Mouse (Mus musculus): ENCODE measurements around the gene Ndufa6. TPM values are rescaled to one million over a fixed set of nuclear protein-coding genes. Genes with fewer than 3 reads are reported as not detected.
A peak's percentile ranks its signal among the peaks of the same experiment; 100 is the strongest.

The Ndufa6 gene
- polyA plus RNA-seq, 1 experiment from 2014 or later, result 358 TPM

GRCm38 (mm10) chr15:82346580-82347302 lies 7.4 kb downstream of the Ndufa6 start:
- ATAC-seq, result no peak
- H3K9ac ChIP-seq, result peak overlapping the region; percentile 78

GRCm38 (mm10) chr15:82345820-82346470 lies 8.2 kb downstream of the Ndufa6 start:
- Histone ChIP-seq H3K9ac (peak overlapping the region; percentile 78), H3K4me3 (peak overlapping the region; percentile 63), H3K36me3 (ENCODE audit: poor library complexity, severe bottlenecking) (peaks cover 38% of the 10 kb centered on the region), H3K27me3 (peaks cover 4% of the 10 kb centered on the region), H3K4me1 (peaks cover 19% of the 10 kb centered on the region), H3K27ac (peak overlapping the region; percentile 81), H3K4me2 (peak overlapping the region; percentile 93), H3K9me3 (replicated peaks) (no peaks in the 10 kb centered on the region)
- peak; percentile 99 for ATAC-seq
- under 1% methylated on average over 51 of the region's 51 CpGs for WGBS

More at GRCm38 (mm10) chr15:82346580-82347302, 7.4 kb downstream of the Ndufa6 start:
- Histone ChIP-seq H3K36me3 (ENCODE audit: poor library complexity, severe bottlenecking) (peaks cover 39% of the 10 kb centered on the region), H3K4me2 (peak overlapping the region; percentile 93), H3K27me3 (no peaks in the 10 kb centered on the region), H3K9me3 (replicated peaks) (no peaks in the 10 kb centered on the region), H3K4me3 (peak overlapping the region; percentile 63), H3K4me1 (peaks cover 15% of the 10 kb centered on the region), H3K27ac (peak overlapping the region; percentile 81; the same call in 1 of the 2 replicates)
- WGBS, result 66% methylated on average over 14 of the region's 14 CpGs

- no peak overlapping the region for H3K4me2 ChIP-seq
- whole genome bisulfite sequencing, result 92% methylated on average over 6 of the region's 6 CpGs
- H3K36me3 ChIP-seq (ENCODE audit: poor library complexity, severe bottlenecking), result peaks cover 28% of the 10 kb centered on the region
- H3K27ac ChIP-seq, result no peak overlapping the region
- no peak for ATAC-seq
- no peaks in the 10 kb centered on the region for H3K9me3 ChIP-seq (replicated peaks)
- H3K4me3 ChIP-seq, result no peak overlapping the region
- peaks cover 21% of the 10 kb centered on the region for H3K4me1 ChIP-seq
- no peak overlapping the region for H3K9ac ChIP-seq
- peaks cover 13% of the 10 kb centered on the region for H3K27me3 ChIP-seq
Observed at GRCm38 (mm10) chr15:82344971-82345370, 9.2 kb downstream of the Ndufa6 start.

- ATAC-seq, result no peak
- Histone ChIP-seq H3K27ac (no peak overlapping the region), H3K9me3 (replicated peaks) (no peaks in the 10 kb centered on the region), H3K4me2 (no peak overlapping the region), H3K27me3 (peaks cover 20% of the 10 kb centered on the region), H3K36me3 (ENCODE audit: poor library complexity, severe bottlenecking) (peaks cover 14% of the 10 kb centered on the region), H3K4me3 (no peak overlapping the region), H3K9ac (no peak overlapping the region), H3K4me1 (peaks cover 24% of the 10 kb centered on the region)
- 90% methylated on average over 27 of the region's 27 CpGs for WGBS
Observed at GRCm38 (mm10) chr15:82343368-82344287, 10.5 kb downstream of the Ndufa6 start.

DNA sequence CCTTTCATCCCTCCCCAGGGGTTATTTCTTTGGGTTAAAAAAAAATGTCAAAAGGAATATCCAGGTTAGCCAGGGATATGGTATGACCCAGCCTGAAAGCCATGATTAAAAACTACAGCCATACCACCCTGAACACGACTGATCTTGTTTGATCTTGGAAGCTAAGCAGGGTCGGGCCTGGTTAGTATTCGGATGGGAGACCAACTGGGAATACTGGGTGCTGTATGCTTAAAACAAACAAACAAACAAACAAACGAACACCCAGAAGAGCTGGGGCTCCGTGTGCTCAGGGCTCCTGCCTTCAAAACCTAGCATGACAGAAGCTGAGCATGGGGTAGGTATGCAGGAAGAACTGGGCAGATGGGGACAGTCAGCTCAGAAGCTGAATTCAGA lies 11.6 kb downstream of the Ndufa6 start:
- no peak overlapping the region for H3K9ac ChIP-seq
- ATAC-seq, result no peak
- no peak overlapping the region for H3K4me3 ChIP-seq
- H3K9me3 ChIP-seq (replicated peaks), result no peaks in the 10 kb centered on the region
- 81% methylated on average over 5 of the region's 5 CpGs for WGBS
- H3K4me1 ChIP-seq, result peaks cover 29% of the 10 kb centered on the region
- no peak overlapping the region for H3K27ac ChIP-seq
- H3K27me3 ChIP-seq, result peaks cover 20% of the 10 kb centered on the region
- H3K4me2 ChIP-seq, result no peak overlapping the region
- H3K36me3 ChIP-seq (ENCODE audit: poor library complexity, severe bottlenecking), result peaks cover 4% of the 10 kb centered on the region; the same call in 1 of the 2 replicates

- peak overlapping the region; percentile 56 for H3K4me2 ChIP-seq
- H3K36me3 ChIP-seq (ENCODE audit: poor library complexity, severe bottlenecking), result no peaks in the 10 kb centered on the region
- peaks cover 20% of the 10 kb centered on the region for H3K27me3 ChIP-seq
- H3K4me3 ChIP-seq, result no peak overlapping the region; the same call in 1 of the 2 replicates
- peak overlapping the region; percentile 55; the same call in 1 of the 2 replicates for H3K9ac ChIP-seq
- H3K9me3 ChIP-seq (replicated peaks), result no peaks in the 10 kb centered on the region
- H3K4me1 ChIP-seq, result peaks cover 29% of the 10 kb centered on the region
- no peak overlapping the region for H3K27ac ChIP-seq
- ATAC-seq, result no peak
- WGBS, result 74% methylated on average over 15 of the region's 15 CpGs
Observed at GRCm38 (mm10) chr15:82341675-82342542, 12.2 kb downstream of the Ndufa6 start.

- Histone ChIP-seq H3K9ac (peak overlapping the region; percentile 55), H3K4me2 (peak overlapping the region; percentile 56), H3K4me1 (peaks cover 28% of the 10 kb centered on the region), H3K9me3 (replicated peaks) (no peaks in the 10 kb centered on the region), H3K27ac (no peak overlapping the region), H3K36me3 (ENCODE audit: poor library complexity, severe bottlenecking) (no peaks in the 10 kb centered on the region), H3K4me3 (peak overlapping the region; percentile 33), H3K27me3 (peaks cover 20% of the 10 kb centered on the region)
- WGBS, result 5% methylated on average over 39 of the region's 40 CpGs
- ATAC-seq, result no peak
Observed at GRCm38 (mm10) chr15:82341036-82341501, 13.1 kb downstream of the Ndufa6 start.

GRCm38 (mm10) chr15:82340414-82341035 lies 13.6 kb downstream of the Ndufa6 start:
- 40% methylated on average over 21 of the region's 21 CpGs for WGBS
- H3K4me3 ChIP-seq, result peak overlapping the region; percentile 33
- no peak for ATAC-seq
- H3K9ac ChIP-seq, result peak overlapping the region; percentile 55
- no peak overlapping the region for H3K27ac ChIP-seq
- peak overlapping the region; percentile 56 for H3K4me2 ChIP-seq
- H3K4me1 ChIP-seq, result peaks cover 28% of the 10 kb centered on the region
- no peaks in the 10 kb centered on the region for H3K9me3 ChIP-seq (replicated peaks)
- H3K27me3 ChIP-seq, result peaks cover 20% of the 10 kb centered on the region
- peaks cover 5% of the 10 kb centered on the region for H3K36me3 ChIP-seq (ENCODE audit: poor library complexity, severe bottlenecking)

DNA sequence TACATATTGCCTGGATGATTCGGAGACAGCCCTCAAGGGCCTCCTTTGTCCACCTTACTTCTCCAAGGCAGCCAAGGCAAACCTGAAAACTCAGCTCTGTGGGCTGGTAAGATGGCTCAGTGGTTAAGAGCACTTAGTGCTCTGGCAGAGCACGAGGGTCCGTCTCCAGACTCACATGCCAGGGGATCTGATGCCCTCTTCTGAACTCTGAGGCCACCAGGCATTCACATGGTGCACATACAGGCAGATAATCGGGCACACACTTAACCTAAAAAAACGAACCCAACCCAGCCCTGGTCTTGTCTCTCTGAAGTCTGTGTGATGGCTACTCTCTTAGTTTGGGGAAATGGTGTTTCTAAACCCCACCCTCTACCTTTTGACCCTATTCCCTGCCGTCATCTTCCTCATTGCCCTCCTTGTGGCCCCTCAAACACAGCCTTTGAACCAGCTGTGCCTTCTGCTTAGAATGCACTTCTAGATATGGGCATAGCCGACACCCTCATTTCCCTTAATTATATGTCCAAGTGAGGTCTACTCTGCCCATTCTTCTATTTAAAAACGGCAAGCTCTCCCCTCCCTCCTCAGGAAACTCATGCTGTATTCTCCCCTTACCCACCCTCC lies 14.4 kb downstream of the Ndufa6 start:
- Histone ChIP-seq H3K27me3 (peaks cover 20% of the 10 kb centered on the region), H3K9ac (no peak overlapping the region), H3K36me3 (ENCODE audit: poor library complexity, severe bottlenecking) (peaks cover 12% of the 10 kb centered on the region), H3K27ac (no peak overlapping the region), H3K4me2 (0 out of 2 replicates have a peak overlapping the region, but pooled peaks have one; percentile 66), H3K4me3 (no peak overlapping the region), H3K9me3 (replicated peaks) (no peaks in the 10 kb centered on the region), H3K4me1 (peaks cover 28% of the 10 kb centered on the region)
- 79% methylated on average over 8 of the region's 8 CpGs for WGBS
- no peak for ATAC-seq

- peaks cover 20% of the 10 kb centered on the region for H3K27me3 ChIP-seq
- peaks cover 28% of the 10 kb centered on the region for H3K4me1 ChIP-seq
- peak overlapping the region; percentile 53 for H3K4me3 ChIP-seq
- peaks cover 18% of the 10 kb centered on the region for H3K36me3 ChIP-seq (ENCODE audit: poor library complexity, severe bottlenecking)
- peak overlapping the region; percentile 66 for H3K4me2 ChIP-seq
- WGBS, result 54% methylated on average over 10 of the region's 10 CpGs
- no peak for ATAC-seq
- H3K9ac ChIP-seq, result peak overlapping the region; percentile 70
- H3K9me3 ChIP-seq (replicated peaks), result no peaks in the 10 kb centered on the region
- H3K27ac ChIP-seq, result no peak overlapping the region
Observed at GRCm38 (mm10) chr15:82339150-82339549, 15.0 kb downstream of the Ndufa6 start.

Measured in forebrain, embryonic 13.5 days (tissue).